Mouse (Mus musculus) spleen, adult 2 months (tissue): ENCODE results near the gene Pdcd1lg2.

Experiments
- CTCF ChIP-seq: fragments of 200-500 bp; IDR thresholded peaks from 2 replicates; pipeline ENCODE4 v1.5.1; 2011; ENCODE audit warnings: mild to moderate bottlenecking, inconsistent platforms; ENCODE audit not compliant: insufficient read depth, insufficient read length, insufficient replicate concordance; ENCODE audit errors: extremely low read depth
- POLR2A ChIP-seq: fragments of 200-500 bp; IDR thresholded peaks from 2 replicates; pipeline ENCODE4 v1.6.1; 2011; ENCODE audit warnings: low read depth, low read length, inconsistent platforms

DNA sequence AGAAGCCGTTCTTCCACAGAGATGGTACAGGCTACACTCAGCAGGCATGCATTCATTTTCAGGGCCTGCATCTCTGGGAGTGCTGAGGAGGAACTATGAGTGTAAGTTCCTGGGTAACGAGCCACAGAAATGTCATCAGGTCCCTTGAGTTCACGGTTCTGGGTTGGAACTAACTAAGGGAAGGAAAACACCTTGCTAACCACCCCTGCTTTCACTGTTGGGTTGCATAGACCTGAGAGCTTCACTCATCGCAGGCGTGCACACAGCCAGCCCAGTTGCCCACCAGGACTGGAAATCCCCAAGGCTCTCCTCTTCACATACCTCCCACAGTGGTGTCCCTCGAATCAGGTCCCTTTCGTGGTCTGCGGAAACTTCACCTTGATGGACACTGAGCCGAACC lies 35.8 kb upstream of the Pdcd1lg2 start:
- TF ChIP-seq CTCF (no peak), POLR2A (no peak)
